Comparison of ENCODE assay signal across 8 mouse cellular contexts in genomic region chr17:35994879-35995240, GRCm38 (mm10). TPM values are rescaled to one million over a fixed set of nuclear protein-coding genes. Genes with fewer than 3 reads are reported as not detected.
DNase-seq lines count a peak whose midpoint lies in the region; ATAC-seq and TF ChIP-seq lines count a peak whose summit lies in the region.

No protein-coding gene starts in this region.

- H3K4me3 ChIP-seq in kidney, embryonic 16.5 days (ENCODE audit: low read length) = peak overlapping the region; percentile 62
- peak overlapping the region; percentile 67 for H3K4me3 ChIP-seq in bone marrow macrophage, adult 2 months (ENCODE audit: insufficient read depth, low read length)
- H3K4me3 ChIP-seq in hindbrain, postnatal 0 days (ENCODE audit: low read length) = peak overlapping the region; percentile 57

- no peak for TF ChIP-seq POLR2A in bone marrow macrophage, adult 2 months (IDR thresholded peaks at IDR 0.05; ENCODE audit: borderline replicate concordance, low read depth, low read length)

- DNase-seq in kidney, adult 8-10 months = no peak
- peak; percentile 23 for DNase-seq in hindbrain, postnatal 0 days (ENCODE audit: low spot score)
- DNase-seq in naive thymus-derived CD4-positive, alpha-beta T cell, adult 2 months (ENCODE audit: low read depth) = peak; percentile 48
- DNase-seq in spleen, postnatal 36 days (ENCODE audit: low spot score in 2 of 2) = no peak
- no peak for DNase-seq in urinary bladder, postnatal 10 days (ENCODE audit: low spot score)

- H3K27me3 ChIP-seq in kidney, embryonic 16.5 days (ENCODE audit: insufficient read depth, low read length) = no peaks in the 10 kb centered on the region
- H3K27me3 ChIP-seq in hindbrain, postnatal 0 days (ENCODE audit: insufficient read depth, low read length) = no peaks in the 10 kb centered on the region

- WGBS in kidney, embryonic 16.5 days = 5% methylated on average over 14 of the region's 14 CpGs
- WGBS in hindbrain, postnatal 0 days = 3% methylated on average over 14 of the region's 14 CpGs

- no peak for ATAC-seq in kidney, embryonic 16.5 days (ENCODE audit: low FRiP score, low TSS enrichment)
- ATAC-seq in hindbrain, postnatal 0 days = no peak
- no peak for ATAC-seq in monocyte, adult 5-6 weeks (replicated peaks; ENCODE audit: insufficient number of reproducible peaks, low FRiP score, low TSS enrichment, poor library complexity, severe bottlenecking)

- no peaks in the 10 kb centered on the region for H3K9me3 ChIP-seq in kidney, embryonic 16.5 days (ENCODE audit: low read length)
- no peaks in the 10 kb centered on the region for H3K9me3 ChIP-seq in hindbrain, postnatal 0 days (ENCODE audit: low read length)

- no peak for TF ChIP-seq CTCF in bone marrow macrophage, adult 2 months (IDR thresholded peaks at IDR 0.05; ENCODE audit: low read depth, low read length)
- TF ChIP-seq CTCF in hindbrain, postnatal 0 days (IDR thresholded peaks at IDR 0.05; ENCODE audit: low read depth) = no peak

- peak overlapping the region; percentile 65 for H3K9ac ChIP-seq in kidney, embryonic 16.5 days (replicated peaks; ENCODE audit: low read length)
- peak overlapping the region; percentile 65 for H3K9ac ChIP-seq in hindbrain, postnatal 0 days (replicated peaks; ENCODE audit: low read length)

- H3K4me1 ChIP-seq in kidney, embryonic 16.5 days (ENCODE audit: insufficient read depth, low read length) = peaks cover 8% of the 10 kb centered on the region
- H3K4me1 ChIP-seq in bone marrow macrophage, adult 2 months (ENCODE audit: control insufficient read depth, insufficient read depth, low read length) = peaks cover 12% of the 10 kb centered on the region
- no peaks in the 10 kb centered on the region for H3K4me1 ChIP-seq in hindbrain, postnatal 0 days (ENCODE audit: insufficient read depth, low read length)

- H3K4me2 ChIP-seq in kidney, embryonic 16.5 days (replicated peaks; ENCODE audit: low read depth, low read length) = peak overlapping the region; percentile 80
- peak overlapping the region; percentile 66 for H3K4me2 ChIP-seq in hindbrain, postnatal 0 days (ENCODE audit: low read depth, low read length)

- 0 out of 2 replicates have a peak overlapping the region, but pooled peaks have one; percentile 39 for H3K27ac ChIP-seq in kidney, embryonic 16.5 days (ENCODE audit: low read length)
- H3K27ac ChIP-seq in bone marrow macrophage, adult 2 months (ENCODE audit: insufficient read depth, low read depth, low read length) = peak overlapping the region; percentile 39
- H3K27ac ChIP-seq in hindbrain, postnatal 0 days = peak overlapping the region; percentile 77

- no peaks in the 10 kb centered on the region for H3K36me3 ChIP-seq in kidney, embryonic 16.5 days (ENCODE audit: insufficient read depth, low read length)
- H3K36me3 ChIP-seq in hindbrain, postnatal 0 days (ENCODE audit: insufficient read depth, low read length) = no peaks in the 10 kb centered on the region

RNA-seq across cellular contexts. Expression of gene Prr3, which starts 14.8 kb away (rescaled TPM):
- 46.6 and 47.9 TPM in 2 replicates for polyA plus RNA-seq in kidney, embryonic 16.5 days (2015; fragmentation: Nextera tagmentation; extraction: Ambion mirVana)
- polyA plus RNA-seq in bone marrow macrophage, adult 2 months (2012; ENCODE audit: insufficient read depth, insufficient read length, missing spikeins) = 15.6 and 19.5 TPM in 2 replicates
- total RNA-seq in hindbrain, postnatal 0 days (2014; rRNA removed) = 39.9 and 46.7 TPM in 2 replicates
- 72.7 and 81.9 TPM in 2 replicates for polyA plus RNA-seq in hindbrain, postnatal 0 days (2015; fragmentation: Nextera tagmentation; extraction: Ambion mirVana)
- 14.8 to 25.6 TPM (median 22.1 TPM) in 3 replicates for total RNA-seq in monocyte, adult 5-6 weeks (2017)

RNA-seq across cellular contexts. Expression of gene Gnl1, which starts 15.2 kb away (rescaled TPM):
- 55.7 and 57.8 TPM in 2 replicates for polyA plus RNA-seq in kidney, embryonic 16.5 days (2015; fragmentation: Nextera tagmentation; extraction: Ambion mirVana)
- polyA plus RNA-seq in bone marrow macrophage, adult 2 months (2012; ENCODE audit: insufficient read depth, insufficient read length, missing spikeins) = 27.7 and 28.1 TPM in 2 replicates
- 101 and 106 TPM in 2 replicates for total RNA-seq in hindbrain, postnatal 0 days (2014; rRNA removed)
- polyA plus RNA-seq in hindbrain, postnatal 0 days (2015; fragmentation: Nextera tagmentation; extraction: Ambion mirVana) = 75.8 and 76.2 TPM in 2 replicates
- total RNA-seq in monocyte, adult 5-6 weeks (2017) = 23.0 to 44.8 TPM (median 31.8 TPM) in 3 replicates

RNA-seq across cellular contexts. Expression of gene Abcf1, which starts 25.3 kb away (rescaled TPM):
- polyA plus RNA-seq in kidney, embryonic 16.5 days (2015; fragmentation: Nextera tagmentation; extraction: Ambion mirVana) = 80.7 and 95.8 TPM in 2 replicates
- 96.1 and 104 TPM in 2 replicates for polyA plus RNA-seq in bone marrow macrophage, adult 2 months (2012; ENCODE audit: insufficient read depth, insufficient read length, missing spikeins)
- total RNA-seq in hindbrain, postnatal 0 days (2014; rRNA removed) = 47.7 and 57.3 TPM in 2 replicates
- 94.5 and 99.4 TPM in 2 replicates for polyA plus RNA-seq in hindbrain, postnatal 0 days (2015; fragmentation: Nextera tagmentation; extraction: Ambion mirVana)
- total RNA-seq in monocyte, adult 5-6 weeks (2017) = 177 to 254 TPM (median 221 TPM) in 3 replicates

RNA-seq across cellular contexts. Expression of gene H2-T24, which starts 25.5 kb away (rescaled TPM):
- 2.2 and 3.1 TPM in 2 replicates for polyA plus RNA-seq in kidney, embryonic 16.5 days (2015; fragmentation: Nextera tagmentation; extraction: Ambion mirVana)
- polyA plus RNA-seq in bone marrow macrophage, adult 2 months (2012; ENCODE audit: insufficient read depth, insufficient read length, missing spikeins) = 52.2 and 56.0 TPM in 2 replicates
- 0.10 and 0.11 TPM in 2 replicates for total RNA-seq in hindbrain, postnatal 0 days (2014; rRNA removed)
- 7.1 and 7.7 TPM in 2 replicates for polyA plus RNA-seq in hindbrain, postnatal 0 days (2015; fragmentation: Nextera tagmentation; extraction: Ambion mirVana)
- total RNA-seq in monocyte, adult 5-6 weeks (2017) = 59.4 to 98.9 TPM (median 63.8 TPM) in 3 replicates

RNA-seq across cellular contexts. Expression of gene H2-T23, which starts 37.8 kb away (rescaled TPM):
- 4.5 and 5.9 TPM in 2 replicates for polyA plus RNA-seq in kidney, embryonic 16.5 days (2015; fragmentation: Nextera tagmentation; extraction: Ambion mirVana)
- polyA plus RNA-seq in bone marrow macrophage, adult 2 months (2012; ENCODE audit: insufficient read depth, insufficient read length, missing spikeins) = 351 and 364 TPM in 2 replicates
- 6.6 and 7.3 TPM in 2 replicates for total RNA-seq in hindbrain, postnatal 0 days (2014; rRNA removed)
- polyA plus RNA-seq in hindbrain, postnatal 0 days (2015; fragmentation: Nextera tagmentation; extraction: Ambion mirVana) = 8.8 and 9.4 TPM in 2 replicates
- 372 to 405 TPM (median 385 TPM) in 3 replicates for total RNA-seq in monocyte, adult 5-6 weeks (2017)

Comparison
In these comparisons a context has a peak if more than half of its experiments do, and no peak if none do; other contexts are left out.
1. DNase-seq: peak in hindbrain, postnatal 0 days (single experiment) and naive thymus-derived CD4-positive, alpha-beta T cell, adult 2 months (single experiment); none in kidney, adult 8-10 months (0 of 2), spleen, postnatal 36 days (0 of 2) and urinary bladder, postnatal 10 days (single experiment).
2. Peak in every context shown above with its lines, with median percentiles within 50 percentile points of each other: H3K27ac ChIP-seq and H3K4me3 ChIP-seq.